8 mouse cellular contexts compared by ENCODE assay signal in genomic region chr4:83568145-83568544, GRCm38 (mm10). TPM values are rescaled to one million over a fixed set of nuclear protein-coding genes. Genes with fewer than 3 reads are reported as not detected.
DNase-seq lines count a peak whose midpoint lies in the region; ATAC-seq and TF ChIP-seq lines count a peak whose summit lies in the region.
"Not testable (repeated sequence)": the region's sequence is repeated elsewhere in the genome, so short reads cannot be mapped to it uniquely, and the experiment has no call there.

No protein-coding gene starts in this region.

- TF ChIP-seq CTCF in heart, postnatal 0 days (IDR thresholded peaks at IDR 0.05; ENCODE audit: low read depth); spleen, adult 2 months (IDR thresholded peaks at IDR 0.05; ENCODE audit: extremely low read depth, insufficient read depth, insufficient read length, insufficient replicate concordance): not testable (repeated sequence)

- H3K36me3 ChIP-seq in embryonic facial prominence, embryonic 15.5 days; heart, postnatal 0 days (replicated peaks; ENCODE audit: control insufficient read depth, insufficient read depth, low read length); spleen, adult 2 months (ENCODE audit: control insufficient read depth, insufficient read depth, low read length): not testable (repeated sequence)

- peak overlapping the region; percentile 35 for H3K4me2 ChIP-seq in embryonic facial prominence, embryonic 15.5 days (replicated peaks)
- H3K4me2 ChIP-seq in heart, postnatal 0 days (ENCODE audit: low read depth, low read length): peak overlapping the region; percentile 38

- not testable (repeated sequence) for ATAC-seq in embryonic facial prominence, embryonic 15.5 days (ENCODE audit: insufficient number of reproducible peaks, low FRiP score, low TSS enrichment, low read depth); heart, postnatal 0 days (ENCODE audit: insufficient read depth, low read depth)
- peak; percentile 26; the same call in 1 of the 2 replicates for ATAC-seq in megakaryocyte, adult 5-6 weeks (ENCODE audit: poor library complexity, severe bottlenecking)

- DNase-seq in adrenal gland, adult (ENCODE audit: inconsistent age in 2 of 2, low spot score in 1 of 2): peak; percentile 14 to 52
- not testable (repeated sequence) for DNase-seq in heart, postnatal 0 days (ENCODE audit: low spot score); spleen, adult 2 months (ENCODE audit: low read depth in 1 of 2, low spot score in 2 of 2)
- DNase-seq in kidney, adult 18-20 months: peak; percentile 69
- peak; percentile 67 for DNase-seq in liver
- peak; percentile 20 for DNase-seq in yolk sac, embryonic 10.5 days (ENCODE audit: low spot score)

- not testable (repeated sequence) for TF ChIP-seq EP300 in heart, postnatal 0 days (IDR thresholded peaks at IDR 0.05; ENCODE audit: low read depth)

- not testable (repeated sequence) for H3K9me3 ChIP-seq in embryonic facial prominence, embryonic 15.5 days (replicated peaks); heart, postnatal 0 days (replicated peaks; ENCODE audit: control insufficient read depth, low read length)

- 0 out of 2 replicates have a peak overlapping the region, but pooled peaks have one; percentile 11 for H3K4me3 ChIP-seq in embryonic facial prominence, embryonic 15.5 days (replicated peaks)
- peak overlapping the region; percentile 10; the same call in 1 of the 2 replicates for H3K4me3 ChIP-seq in heart, postnatal 0 days (ENCODE audit: low read depth, low read length)
- H3K4me3 ChIP-seq in spleen, adult 2 months (ENCODE audit: extremely low read depth, insufficient read depth, insufficient read length): peak overlapping the region; percentile 12; the same call in 1 of the 2 replicates

- not testable (repeated sequence) for H3K4me1 ChIP-seq in embryonic facial prominence, embryonic 15.5 days; heart, postnatal 0 days (ENCODE audit: control insufficient read depth, insufficient read depth); spleen, adult 2 months (ENCODE audit: control insufficient read depth, insufficient read depth, insufficient read length)

- not testable (repeated sequence) for TF ChIP-seq POLR2A in spleen, adult 2 months (IDR thresholded peaks at IDR 0.05; ENCODE audit: low read depth, low read length)

- H3K9ac ChIP-seq in embryonic facial prominence, embryonic 15.5 days; heart, postnatal 0 days (replicated peaks; ENCODE audit: low read depth, low read length): not testable (repeated sequence)

- not testable (repeated sequence) for H3K27ac ChIP-seq in embryonic facial prominence, embryonic 15.5 days (replicated peaks); heart, postnatal 0 days (ENCODE audit: low read depth); spleen, adult 2 months (ENCODE audit: insufficient read depth, low read length)

- H3K27me3 ChIP-seq in embryonic facial prominence, embryonic 15.5 days; heart, postnatal 0 days (ENCODE audit: control insufficient read depth, insufficient read depth, low read length); spleen, adult 2 months (ENCODE audit: control insufficient read depth, insufficient read depth, low read length): not testable (repeated sequence)

- WGBS in embryonic facial prominence, embryonic 15.5 days: 7% methylated on average over 9 of the region's 9 CpGs
- WGBS in heart, postnatal 0 days: 4% methylated on average over 9 of the region's 9 CpGs
- 3% methylated on average over 9 of the region's 9 CpGs for WGBS in spleen, adult 2 months

RNA-seq across cellular contexts. Expression of gene Ccdc171, which starts 42.8 kb away (rescaled TPM):
- polyA plus RNA-seq in embryonic facial prominence, embryonic 15.5 days (2015; fragmentation: Nextera tagmentation; extraction: Ambion mirVana): 4.9 and 5.4 TPM in 2 replicates
- 0.46 and 2.0 TPM in 2 replicates for total RNA-seq in heart, postnatal 0 days (2014; rRNA removed; ENCODE audit: low replicate concordance)
- polyA plus RNA-seq in heart, postnatal 0 days (2015; fragmentation: Nextera tagmentation; extraction: Ambion mirVana): 1.2 and 2.0 TPM in 2 replicates
- 2.8 and 4.9 TPM in 2 replicates for total RNA-seq in megakaryocyte, adult 5-6 weeks (2015)
- 4.8 and 7.1 TPM in 2 replicates for total RNA-seq in megakaryocyte, adult 5-6 weeks (2017)
- polyA plus RNA-seq in spleen, adult 2 months (2012; rRNA removed): 0.80 and 1.0 TPM in 2 replicates
